In genomic region chr1:78818630-78819526, GRCm38 (mm10) we compare ENCODE assay signal across 7 mouse cellular contexts. TPM values are rescaled to one million over a fixed set of nuclear protein-coding genes. Genes with fewer than 3 reads are reported as not detected.
DNase-seq lines count a peak whose midpoint lies in the region; ATAC-seq and TF ChIP-seq lines count a peak whose summit lies in the region.

No protein-coding gene starts in this region.

- 66% methylated on average over 11 of the region's 11 CpGs for WGBS in liver, adult 2 months
- 60% methylated on average over 11 of the region's 11 CpGs for WGBS in liver, embryonic 11.5 days
- WGBS in forebrain, embryonic 16.5 days, result 64% methylated on average over 11 of the region's 11 CpGs
- 51% methylated on average over 11 of the region's 11 CpGs for WGBS in heart, embryonic 12.5 days
- 48% methylated on average over 11 of the region's 11 CpGs for WGBS in limb, embryonic 13.5 days
- WGBS in cerebellum, adult 2 months, result 50% methylated on average over 11 of the region's 11 CpGs

- H3K9me3 ChIP-seq in liver, embryonic 11.5 days (ENCODE audit: control insufficient read depth, low read length), result no peaks in the 10 kb centered on the region
- H3K9me3 ChIP-seq in forebrain, embryonic 16.5 days (ENCODE audit: control insufficient read depth, low read length), result no peaks in the 10 kb centered on the region
- no peaks in the 10 kb centered on the region for H3K9me3 ChIP-seq in heart, embryonic 12.5 days (replicated peaks)
- no peaks in the 10 kb centered on the region for H3K9me3 ChIP-seq in limb, embryonic 13.5 days

- no peak for ATAC-seq in liver, embryonic 11.5 days (replicated peaks; ENCODE audit: low FRiP score)
- ATAC-seq in forebrain, embryonic 16.5 days, result peak; percentile 36
- peak; percentile 70; the same call in 1 of the 2 replicates for ATAC-seq in heart, embryonic 12.5 days (ENCODE audit: insufficient number of reproducible peaks, low FRiP score)
- ATAC-seq in limb, embryonic 13.5 days (ENCODE audit: low FRiP score, low read depth), result no peak; the same call in 1 of the 2 replicates
- ATAC-seq in inflammation-experienced regulatory T-cells, adult 6 months, result no peak

- TF ChIP-seq CTCF in liver, adult 2 months (IDR thresholded peaks at IDR 0.05; ENCODE audit: low read depth, low read length), result no peak
- TF ChIP-seq CTCF in cerebellum, adult 2 months (IDR thresholded peaks at IDR 0.05; ENCODE audit: borderline replicate concordance, insufficient read depth, low read depth, low read length), result no peak

- peak overlapping the region; percentile 44 for H3K27ac ChIP-seq in liver, adult 2 months (replicated peaks; ENCODE audit: insufficient read depth, low read depth, low read length)
- H3K27ac ChIP-seq in liver, embryonic 11.5 days (ENCODE audit: low read depth, low read length), result no peak overlapping the region
- no peak overlapping the region for H3K27ac ChIP-seq in forebrain, embryonic 16.5 days (ENCODE audit: low read length)
- peak overlapping the region; percentile 81 for H3K27ac ChIP-seq in heart, embryonic 12.5 days (ENCODE audit: poor library complexity, severe bottlenecking)
- H3K27ac ChIP-seq in limb, embryonic 13.5 days, result peak overlapping the region; percentile 69
- H3K27ac ChIP-seq in cerebellum, adult 2 months (ENCODE audit: insufficient read depth, low read length), result no peak overlapping the region

- no peak for TF ChIP-seq POLR2A in liver, adult 2 months (IDR thresholded peaks at IDR 0.05; ENCODE audit: extremely low read depth, insufficient read depth, low read length)
- no peak for TF ChIP-seq POLR2A in cerebellum, adult 2 months (IDR thresholded peaks at IDR 0.05; ENCODE audit: borderline replicate concordance, insufficient read depth, low read length)

- H3K36me3 ChIP-seq in liver, adult 2 months (ENCODE audit: control insufficient read depth, insufficient read depth, low read length), result no peaks in the 10 kb centered on the region
- no peaks in the 10 kb centered on the region for H3K36me3 ChIP-seq in liver, embryonic 11.5 days (ENCODE audit: control insufficient read depth, insufficient read depth, low read length)
- H3K36me3 ChIP-seq in forebrain, embryonic 16.5 days (ENCODE audit: control insufficient read depth, insufficient read depth), result no peaks in the 10 kb centered on the region
- no peaks in the 10 kb centered on the region for H3K36me3 ChIP-seq in heart, embryonic 12.5 days
- no peaks in the 10 kb centered on the region for H3K36me3 ChIP-seq in limb, embryonic 13.5 days

- H3K4me2 ChIP-seq in liver, embryonic 11.5 days, result no peak overlapping the region
- H3K4me2 ChIP-seq in forebrain, embryonic 16.5 days (ENCODE audit: low read length), result no peak overlapping the region
- 0 out of 2 replicates have a peak overlapping the region, but pooled peaks have one; percentile 3 for H3K4me2 ChIP-seq in heart, embryonic 12.5 days
- peak overlapping the region; percentile 56 for H3K4me2 ChIP-seq in limb, embryonic 13.5 days (replicated peaks)

- H3K9ac ChIP-seq in liver, adult 2 months (ENCODE audit: low read depth, low read length), result no peak overlapping the region
- no peak overlapping the region for H3K9ac ChIP-seq in liver, embryonic 11.5 days (ENCODE audit: low read depth, low read length)
- no peak overlapping the region for H3K9ac ChIP-seq in forebrain, embryonic 16.5 days (replicated peaks; ENCODE audit: low read depth, low read length)
- no peak overlapping the region for H3K9ac ChIP-seq in heart, embryonic 12.5 days
- no peak overlapping the region for H3K9ac ChIP-seq in limb, embryonic 13.5 days

- no peak overlapping the region for H3K4me3 ChIP-seq in liver, adult 2 months (ENCODE audit: insufficient read depth, low read depth, low read length)
- no peak overlapping the region for H3K4me3 ChIP-seq in liver, embryonic 11.5 days (ENCODE audit: low read depth, low read length)
- no peak overlapping the region for H3K4me3 ChIP-seq in forebrain, embryonic 16.5 days (replicated peaks; ENCODE audit: low read length)
- H3K4me3 ChIP-seq in heart, embryonic 12.5 days, result no peak overlapping the region
- H3K4me3 ChIP-seq in limb, embryonic 13.5 days, result peak overlapping the region; percentile 31; the same call in 1 of the 2 replicates
- H3K4me3 ChIP-seq in cerebellum, adult 2 months (replicated peaks; ENCODE audit: insufficient read depth, low read depth, low read length), result no peak overlapping the region

- DNase-seq in liver, adult 2 months (ENCODE audit: extremely low read depth, low read depth, low spot score), result peak; percentile 10
- DNase-seq in liver, embryonic 11.5 days (ENCODE audit: low spot score), result no peak
- DNase-seq in cerebellum, adult 2 months, result no peak

- H3K27me3 ChIP-seq in liver, adult 2 months (ENCODE audit: control insufficient read depth, insufficient read depth, low read length), result no peaks in the 10 kb centered on the region
- H3K27me3 ChIP-seq in liver, embryonic 11.5 days (replicated peaks; ENCODE audit: control insufficient read depth, insufficient read depth, low read length), result no peaks in the 10 kb centered on the region
- no peaks in the 10 kb centered on the region for H3K27me3 ChIP-seq in forebrain, embryonic 16.5 days (replicated peaks; ENCODE audit: control insufficient read depth, insufficient read depth, low read length)
- no peaks in the 10 kb centered on the region for H3K27me3 ChIP-seq in heart, embryonic 12.5 days (replicated peaks)
- no peaks in the 10 kb centered on the region for H3K27me3 ChIP-seq in limb, embryonic 13.5 days
- H3K27me3 ChIP-seq in cerebellum, adult 2 months (ENCODE audit: control insufficient read depth, insufficient read depth, low read length), result no peaks in the 10 kb centered on the region; the same call in 1 of the 2 replicates

- H3K79me2 ChIP-seq in liver, adult 2 months (ENCODE audit: control insufficient read depth, insufficient read depth, low read length), result no peaks in the 10 kb centered on the region

- H3K4me1 ChIP-seq in liver, adult 2 months (ENCODE audit: control insufficient read depth, insufficient read depth, low read length), result no peaks in the 10 kb centered on the region
- no peaks in the 10 kb centered on the region for H3K4me1 ChIP-seq in liver, embryonic 11.5 days (replicated peaks; ENCODE audit: control insufficient read depth, insufficient read depth, low read length)
- H3K4me1 ChIP-seq in forebrain, embryonic 16.5 days (replicated peaks; ENCODE audit: control insufficient read depth, insufficient read depth, low read length), result peaks cover 26% of the 10 kb centered on the region
- peaks cover 32% of the 10 kb centered on the region for H3K4me1 ChIP-seq in heart, embryonic 12.5 days (replicated peaks)
- H3K4me1 ChIP-seq in limb, embryonic 13.5 days, result peaks cover 76% of the 10 kb centered on the region
- no peaks in the 10 kb centered on the region for H3K4me1 ChIP-seq in cerebellum, adult 2 months (ENCODE audit: control insufficient read depth, insufficient read depth, low read length)

RNA-seq across cellular contexts. Expression of gene Kcne4, which starts 2.3 kb away (rescaled TPM):
- 0.20 and 0.28 TPM in 2 replicates for total RNA-seq in liver, adult 2 months (2014; rRNA removed)
- 0.11 and 0.12 TPM in 2 replicates for polyA plus RNA-seq in liver, adult 2 months (2012; rRNA removed)
- 0.32 and 0.44 TPM in 2 replicates for polyA plus RNA-seq in liver, embryonic 11.5 days (2014; fragmentation: Nextera tagmentation; extraction: Ambion mirVana)
- 1.1 and 2.1 TPM in 2 replicates for polyA plus RNA-seq in forebrain, embryonic 16.5 days (2015; fragmentation: Nextera tagmentation; extraction: Ambion mirVana)
- polyA plus RNA-seq in heart, embryonic 12.5 days (2016; fragmentation: Nextera tagmentation; extraction: Ambion mirVana), result 1.4 and 1.5 TPM in 2 replicates
- 13.2 and 13.5 TPM in 2 replicates for polyA plus RNA-seq in limb, embryonic 13.5 days (2015; fragmentation: Nextera tagmentation; extraction: Ambion mirVana)
- 0.40 and 0.56 TPM in 2 replicates for polyA plus RNA-seq in cerebellum, adult 2 months (2012; rRNA removed)
- polyA plus RNA-seq in inflammation-experienced regulatory T-cells, adult 6 months (2017; shearing (Covaris generic)), result not detected

Comparison
In these comparisons a context has a peak if more than half of its experiments do, and no peak if none do; other contexts are left out.
1. H3K27ac ChIP-seq: peak in liver, adult 2 months (single experiment), heart, embryonic 12.5 days (single experiment) and limb, embryonic 13.5 days (single experiment); none in liver, embryonic 11.5 days (single experiment), forebrain, embryonic 16.5 days (single experiment) and cerebellum, adult 2 months (single experiment).
2. ATAC-seq: peak in forebrain, embryonic 16.5 days (single experiment) and heart, embryonic 12.5 days (single experiment); none in liver, embryonic 11.5 days (single experiment), limb, embryonic 13.5 days (single experiment) and inflammation-experienced regulatory T-cells, adult 6 months (single experiment).
3. H3K4me2 ChIP-seq: peak in heart, embryonic 12.5 days (single experiment) and limb, embryonic 13.5 days (single experiment); none in liver, embryonic 11.5 days (single experiment) and forebrain, embryonic 16.5 days (single experiment).